Mouse (Mus musculus) forebrain, embryonic 11.5 days (tissue): Measurements from ENCODE around the gene Cacna2d3. TPM values are rescaled to one million over a fixed set of nuclear protein-coding genes. Genes with fewer than 3 reads are reported as not detected.

Experiments
- ATAC-seq: fragments of 200-750 bp; cut with Nextera tagmentation; replicated peaks from 2 replicates; pipeline ENCODE4 v1.8.0; 2017; ENCODE audit warnings: moderate TSS enrichment; ENCODE audit not compliant: low FRiP score
- DNase-seq: peaks from one replicate; pipeline ENCODE4 v3.0.0-alpha.2; 2017; ENCODE audit warnings: low spot score
- H3K27ac ChIP-seq: fragments of 300-500 bp; sonication (generic); 2 replicates; pipeline ENCODE4 v1.5.1; 2014; ENCODE audit warnings: low read depth, low read length
- H3K27me3 ChIP-seq: fragments of 300-500 bp; sonication (generic); 2 replicates; pipeline ENCODE4 v1.6.1; 2014; ENCODE audit warnings: mild to moderate bottlenecking, low read length, mixed read lengths; ENCODE audit not compliant: control insufficient read depth, insufficient read depth
- H3K36me3 ChIP-seq: fragments of 300-500 bp; sonication (generic); 2 replicates; pipeline ENCODE4 v1.6.1; 2014; ENCODE audit warnings: mild to moderate bottlenecking, low read length, moderate library complexity, mixed read lengths; ENCODE audit not compliant: control insufficient read depth, insufficient read depth
- H3K4me1 ChIP-seq: fragments of 300-500 bp; sonication (generic); replicated peaks from 2 replicates; pipeline ENCODE4 v1.6.1; 2014; ENCODE audit warnings: low read length, mixed read lengths; ENCODE audit not compliant: control insufficient read depth, insufficient read depth
- H3K4me2 ChIP-seq: fragments of 300-500 bp; sonication (generic); 2 replicates; pipeline ENCODE4 v1.6.1; 2014; ENCODE audit warnings: low read depth, mild to moderate bottlenecking, low read length, moderate library complexity, mixed read lengths; ENCODE audit not compliant: severe bottlenecking
- H3K4me3 ChIP-seq: fragments of 300-500 bp; sonication (generic); 2 replicates; pipeline ENCODE4 v1.5.1; 2014; ENCODE audit warnings: low read depth, low read length
- H3K9ac ChIP-seq: fragments of 300-500 bp; sonication (generic); 2 replicates; pipeline ENCODE4 v1.6.1; 2014; ENCODE audit warnings: low read length
- H3K9me3 ChIP-seq: fragments of 300-500 bp; sonication (generic); 2 replicates; pipeline ENCODE4 v1.6.1; 2016; ENCODE audit warnings: low read length, mixed read lengths; ENCODE audit not compliant: control insufficient read depth
- WGBS: fragments of 180-500 bp; shearing (Covaris S2); extraction: QIAGEN DNeasy Blood & Tissue Kit; methylation state at CpG from one replicate; pipeline ENCODE4 v1.1.7; 2014; 5-methylcytosine and 5-hydroxymethylcytosine counted together
- polyA plus RNA-seq: library from polyadenylated mRNA; unstranded; fragments of >200 nt; fragmentation: Nextera tagmentation; extraction: Ambion mirVana; gene quantifications from 2 replicates; pipeline ENCODE4 v1.2.1, GENCODE M21; 2014

Gene Cacna2d3
- polyA plus RNA-seq, 1 experiment from 2014 or later, result 4.5 TPM

- Histone ChIP-seq H3K27ac (no peak overlapping the region), H3K4me3 (peak overlapping the region; percentile 61), H3K4me1 (peaks cover 9% of the 10 kb centered on the region), H3K9me3 (no peaks in the 10 kb centered on the region), H3K9ac (peak overlapping the region; percentile 83), H3K4me2 (peak overlapping the region; percentile 99), H3K27me3 (peaks cover 45% of the 10 kb centered on the region), H3K36me3 (no peaks in the 10 kb centered on the region)
- under 1% methylated on average over 76 of the region's 76 CpGs for WGBS
- DNase-seq (peak; percentile 81), ATAC-seq (peak; percentile 78)
These were observed 940 bp upstream of the Cacna2d3 start for GRCm38 (mm10) chr14:29722386-29723221.

GRCm38 (mm10) chr14:29721131-29721487, 555 bp downstream of the Cacna2d3 start:
- H3K4me3 ChIP-seq, result peak overlapping the region; percentile 61
- 0% methylated on average over 11 of the region's 11 CpGs for WGBS
- no peak overlapping the region for H3K27ac ChIP-seq
- H3K9me3 ChIP-seq, result no peaks in the 10 kb centered on the region
- peak overlapping the region; percentile 99 for H3K4me2 ChIP-seq
- H3K4me1 ChIP-seq, result peaks cover 9% of the 10 kb centered on the region
- peaks cover 45% of the 10 kb centered on the region for H3K27me3 ChIP-seq
- peak overlapping the region; percentile 83 for H3K9ac ChIP-seq
- ATAC-seq (no peak; the same call in 1 of the 2 replicates), DNase-seq (no peak)
- no peaks in the 10 kb centered on the region for H3K36me3 ChIP-seq

GRCm38 (mm10) chr14:29720334-29720911, 1.2 kb downstream of the Cacna2d3 start:
- Histone ChIP-seq H3K27ac (no peak overlapping the region), H3K4me3 (peak overlapping the region; percentile 61; the same call in 1 of the 2 replicates), H3K27me3 (peaks cover 45% of the 10 kb centered on the region), H3K4me1 (peaks cover 9% of the 10 kb centered on the region), H3K36me3 (no peaks in the 10 kb centered on the region), H3K4me2 (peak overlapping the region; percentile 99), H3K9ac (peak overlapping the region; percentile 0; the same call in 1 of the 2 replicates), H3K9me3 (no peaks in the 10 kb centered on the region)
- 2% methylated on average over 17 of the region's 17 CpGs for whole genome bisulfite sequencing
- ATAC-seq (no peak), DNase-seq (peak; percentile 59)

GRCm38 (mm10) chr14:29712621-29713020, 9.0 kb downstream of the Cacna2d3 start:
- no peak for DNase-seq
- 82% methylated on average over 3 of the region's 3 CpGs for WGBS
- no peak overlapping the region for H3K27ac ChIP-seq

GRCm38 (mm10) chr14:29707561-29708335, 13.9 kb downstream of the Cacna2d3 start:
- H3K9me3 ChIP-seq, result no peaks in the 10 kb centered on the region
- H3K4me2 ChIP-seq, result no peak overlapping the region
- H3K27me3 ChIP-seq, result no peaks in the 10 kb centered on the region
- H3K36me3 ChIP-seq, result no peaks in the 10 kb centered on the region
- no peak for DNase-seq
- no peak overlapping the region for H3K4me3 ChIP-seq
- no peak overlapping the region for H3K27ac ChIP-seq
- H3K4me1 ChIP-seq, result 0 out of 2 replicates have a peak, but pooled peaks cover 2% of the 10 kb centered on the region
- H3K9ac ChIP-seq, result no peak overlapping the region
- ATAC-seq, result no peak
- 46% methylated on average over 18 of the region's 18 CpGs for WGBS

More at GRCm38 (mm10) chr14:29712621-29713020, 9.0 kb downstream of the Cacna2d3 start:
- Histone ChIP-seq H3K9ac (no peak overlapping the region), H3K9me3 (no peaks in the 10 kb centered on the region), H3K27me3 (no peaks in the 10 kb centered on the region), H3K36me3 (no peaks in the 10 kb centered on the region), H3K4me1 (0 out of 2 replicates have a peak, but pooled peaks cover under 1% of the 10 kb centered on the region), H3K4me3 (no peak overlapping the region), H3K4me2 (no peak overlapping the region)
- no peak for ATAC-seq

GRCm38 (mm10) chr14:29702762-29703161, 18.9 kb downstream of the Cacna2d3 start:
- 0 out of 2 replicates have a peak, but pooled peaks cover 2% of the 10 kb centered on the region for H3K4me1 ChIP-seq
- H3K27me3 ChIP-seq, result no peaks in the 10 kb centered on the region
- H3K4me2 ChIP-seq, result no peak overlapping the region
- 81% methylated on average over 5 of the region's 5 CpGs for WGBS
- H3K9me3 ChIP-seq, result no peaks in the 10 kb centered on the region
- H3K27ac ChIP-seq, result no peak overlapping the region
- ATAC-seq (no peak), DNase-seq (no peak)
- no peak overlapping the region for H3K4me3 ChIP-seq
- H3K9ac ChIP-seq, result no peak overlapping the region
- H3K36me3 ChIP-seq, result no peaks in the 10 kb centered on the region

- H3K4me1 ChIP-seq, result no peaks in the 10 kb centered on the region
- H3K27me3 ChIP-seq, result no peaks in the 10 kb centered on the region
- 6% methylated on average over 3 of the region's 3 CpGs for WGBS
- DNase-seq, result peak; percentile 70
- no peaks in the 10 kb centered on the region for H3K9me3 ChIP-seq
- H3K4me3 ChIP-seq, result no peak overlapping the region
- no peak overlapping the region for H3K4me2 ChIP-seq
- no peak overlapping the region for H3K27ac ChIP-seq
- H3K36me3 ChIP-seq, result no peaks in the 10 kb centered on the region
- peak; percentile 53; the same call in 1 of the 2 replicates for ATAC-seq
- no peak overlapping the region for H3K9ac ChIP-seq
These were observed 25.5 kb downstream of the Cacna2d3 start for GRCm38 (mm10) chr14:29696131-29696530.

- WGBS, result 47% methylated on average over 1 of the region's 1 CpGs
- Histone ChIP-seq H3K9ac (no peak overlapping the region), H3K27ac (no peak overlapping the region), H3K4me3 (no peak overlapping the region), H3K4me1 (no peaks in the 10 kb centered on the region), H3K27me3 (no peaks in the 10 kb centered on the region), H3K36me3 (no peaks in the 10 kb centered on the region), H3K9me3 (no peaks in the 10 kb centered on the region), H3K4me2 (no peak overlapping the region)
- ATAC-seq (no peak), DNase-seq (no peak)
These were observed 49.1 kb downstream of the Cacna2d3 start for GRCm38 (mm10) chr14:29672436-29673050.
